Mouse (Mus musculus): ENCODE data around the gene Kif7. TPM values are rescaled to one million over a fixed set of nuclear protein-coding genes. Genes with fewer than 3 reads are reported as not detected.

Kif7 gene
- total and polyA plus RNA-seq, 3 experiments, result 4.7 to 7.4 (median 7.1) TPM

- Histone ChIP-seq H3K79me2 (replicated peaks; ENCODE audit: control insufficient read depth, extremely low read depth, insufficient read depth, poor library complexity, severe bottlenecking) (no peaks in the 10 kb centered on the region), H3K27me3 (replicated peaks) (no peaks in the 10 kb centered on the region), H3K36me3 (replicated peaks in 1 of 2; ENCODE audit: control insufficient read depth in 1 of 2, insufficient read depth in 1 of 2, low read length in 1 of 2) (peaks cover 51 to 94% of the 10 kb centered on the region in 2 experiments), H3K4me2 (ENCODE audit: insufficient read depth, low read depth, poor library complexity, severe bottlenecking) (no peak overlapping the region), H3K27ac (ENCODE audit: insufficient read depth, low read depth) (no peak overlapping the region), H3K4me1 (ENCODE audit: control insufficient read depth in 1 of 2, insufficient read depth in 2 of 2) (no peaks in the 10 kb centered on the region), H3K9me3 (replicated peaks; ENCODE audit: low read length) (no peaks in the 10 kb centered on the region), H3K4me3 (replicated peaks in 1 of 3; ENCODE audit: low read depth in 2 of 3, low read length in 2 of 3, poor library complexity in 1 of 3) (no peak overlapping the region), H3K9ac (ENCODE audit: insufficient read depth, low read depth) (no peak overlapping the region)
- no peak for DNase-seq (ENCODE audit: extremely low read depth)
- dilution Hi-C loops (cut with MboI; ENCODE audit: extremely low pct_ligation_motif_present, extremely low pct_unique_long_range_greater_than_20kb, low sequenced_read_pairs) (no loop called here), in situ Hi-C loops (cut with MboI; ENCODE audit: low pct_ligation_motif_present, low pct_unique_long_range_greater_than_20kb, low sequenced_read_pairs) (no loop called here)
- no peak for TF ChIP-seq CTCF (conservative IDR thresholded peaks at IDR 0.05 in 1 of 2, IDR thresholded peaks at IDR 0.05 in 1 of 2; ENCODE audit: low read depth in 2 of 2, low read length in 2 of 2)
- no peak for TF ChIP-seq SMC3 (IDR thresholded peaks at IDR 0.05; ENCODE audit: low read depth, low read length)
- TF ChIP-seq E2F4 (IDR thresholded peaks at IDR 0.05; ENCODE audit: insufficient replicate concordance, low read depth, low read length), result no peak
- TF ChIP-seq IRF4 (IDR thresholded peaks at IDR 0.05; ENCODE audit: low read depth, low read length), result no peak
- no peak for TF ChIP-seq ETS1 (conservative IDR thresholded peaks at IDR 0.05; ENCODE audit: low read depth, low read length)
- no peak for TF ChIP-seq ZMIZ1 (IDR thresholded peaks at IDR 0.05; ENCODE audit: low read depth, low read length)
Measured at GRCm38 (mm10) chr7:79680231-79680630, 35.3 kb downstream of the Kif7 start.

GRCm38 (mm10) chr7:79679186-79679585 is 36.3 kb downstream of the Kif7 start:
- no peak overlapping the region for H3K27ac ChIP-seq (ENCODE audit: insufficient read depth, low read depth)
- peak; percentile 17 for DNase-seq (ENCODE audit: extremely low read depth)
- H3K9ac ChIP-seq (ENCODE audit: insufficient read depth, low read depth), result no peak overlapping the region
- H3K4me2 ChIP-seq (ENCODE audit: insufficient read depth, low read depth, poor library complexity, severe bottlenecking), result no peak overlapping the region
- TF ChIP-seq SIN3A (IDR thresholded peaks at IDR 0.05; ENCODE audit: low read length), result no peak
- no peak for TF ChIP-seq RCOR1 (conservative IDR thresholded peaks at IDR 0.05; ENCODE audit: low read depth, low read length)
- TF ChIP-seq CTCF (conservative IDR thresholded peaks at IDR 0.05 in 1 of 2, IDR thresholded peaks at IDR 0.05 in 1 of 2; ENCODE audit: low read depth in 2 of 2, low read length in 2 of 2), result peak; percentile 23 to 41; a peak in 2 of 4 replicates
- no peak for TF ChIP-seq HCFC1 (IDR thresholded peaks at IDR 0.05; ENCODE audit: low read depth, low read length)
- no peak for TF ChIP-seq ZKSCAN1 (IDR thresholded peaks at IDR 0.05; ENCODE audit: borderline replicate concordance, low read depth, low read length)
- TF ChIP-seq JUN (IDR thresholded peaks at IDR 0.05; ENCODE audit: insufficient read depth, low read depth, low read length), result no peak
- no peaks in the 10 kb centered on the region for H3K27me3 ChIP-seq (replicated peaks)
- no peaks in the 10 kb centered on the region for H3K4me1 ChIP-seq (ENCODE audit: control insufficient read depth in 1 of 2, insufficient read depth in 2 of 2)
- H3K4me3 ChIP-seq (replicated peaks in 1 of 3; ENCODE audit: low read depth in 2 of 3, low read length in 2 of 3, poor library complexity in 1 of 3), result no peak overlapping the region
- in situ Hi-C loops (cut with MboI; ENCODE audit: low pct_ligation_motif_present, low pct_unique_long_range_greater_than_20kb, low sequenced_read_pairs), result no loop called here
- no peaks in the 10 kb centered on the region for H3K79me2 ChIP-seq (replicated peaks; ENCODE audit: control insufficient read depth, extremely low read depth, insufficient read depth, poor library complexity, severe bottlenecking)
- peaks cover 51 to 90% of the 10 kb centered on the region in 2 experiments for H3K36me3 ChIP-seq (replicated peaks in 1 of 2; ENCODE audit: control insufficient read depth in 1 of 2, insufficient read depth in 1 of 2, low read length in 1 of 2)
- H3K9me3 ChIP-seq (replicated peaks; ENCODE audit: low read length), result no peaks in the 10 kb centered on the region
- dilution Hi-C loops (cut with MboI; ENCODE audit: extremely low pct_ligation_motif_present, extremely low pct_unique_long_range_greater_than_20kb, low sequenced_read_pairs), result no loop called here

GRCm38 (mm10) chr7:79670900-79671604 is 44.5 kb downstream of the Kif7 start:
- no peaks in the 10 kb centered on the region for H3K9me3 ChIP-seq (replicated peaks; ENCODE audit: low read length)
- H3K4me2 ChIP-seq (ENCODE audit: insufficient read depth, low read depth, poor library complexity, severe bottlenecking), result no peak overlapping the region
- no peaks in the 10 kb centered on the region for H3K27me3 ChIP-seq (replicated peaks)
- in situ Hi-C loops (cut with MboI; ENCODE audit: low pct_ligation_motif_present, low pct_unique_long_range_greater_than_20kb, low sequenced_read_pairs), result no loop called here
- no peak overlapping the region for H3K4me3 ChIP-seq (replicated peaks in 1 of 3; ENCODE audit: low read depth in 2 of 3, low read length in 2 of 3, poor library complexity in 1 of 3)
- no peaks in the 10 kb centered on the region for H3K4me1 ChIP-seq (ENCODE audit: control insufficient read depth in 1 of 2, insufficient read depth in 2 of 2)
- no peak overlapping the region for H3K27ac ChIP-seq (ENCODE audit: insufficient read depth, low read depth)
- TF ChIP-seq ZNF384 (IDR thresholded peaks at IDR 0.05; ENCODE audit: low read depth, low read length), result no peak
- no peak for TF ChIP-seq SMC3 (IDR thresholded peaks at IDR 0.05; ENCODE audit: low read depth, low read length)
- TF ChIP-seq CHD1 (IDR thresholded peaks at IDR 0.05; ENCODE audit: low read depth, low read length), result no peak
- no peak for TF ChIP-seq TBP (conservative IDR thresholded peaks at IDR 0.05; ENCODE audit: low read depth, low read length)
- TF ChIP-seq CHD2 (IDR thresholded peaks at IDR 0.05; ENCODE audit: low read length), result no peak
- DNase-seq (ENCODE audit: extremely low read depth), result no peak
- dilution Hi-C loops (cut with MboI; ENCODE audit: extremely low pct_ligation_motif_present, extremely low pct_unique_long_range_greater_than_20kb, low sequenced_read_pairs), result no loop called here
- peaks cover 43 to 88% of the 10 kb centered on the region in 2 experiments for H3K36me3 ChIP-seq (replicated peaks in 1 of 2; ENCODE audit: control insufficient read depth in 1 of 2, insufficient read depth in 1 of 2, low read length in 1 of 2)
- no peak overlapping the region for H3K9ac ChIP-seq (ENCODE audit: insufficient read depth, low read depth)
- peaks cover 5% of the 10 kb centered on the region; the same call in 1 of the 2 replicates for H3K79me2 ChIP-seq (replicated peaks; ENCODE audit: control insufficient read depth, extremely low read depth, insufficient read depth, poor library complexity, severe bottlenecking)

Data from CH12.LX (cell line).